Mouse (Mus musculus) kidney, embryonic 16.5 days (tissue): ENCODE measurements at regions not wholly inside any gene's neighbourhood (a gene's known extent, or its start where the extent isn't known, plus 50 kb on each side); places are given as distances from the start of the nearest gene placed in this dataset.

Experiments
- ATAC-seq: fragments of 200-750 bp; cut with Nextera tagmentation; 2 replicates; pipeline ENCODE4 v1.8.0; 2017; ENCODE audit warnings: moderate TSS enrichment; ENCODE audit not compliant: low FRiP score, low TSS enrichment
- H3K27ac ChIP-seq: fragments of 300-500 bp; sonication (generic); 2 replicates; pipeline ENCODE4 v1.5.1; 2014; ENCODE audit warnings: low read length
- H3K27me3 ChIP-seq: fragments of 300-500 bp; sonication (generic); 2 replicates; pipeline ENCODE4 v1.6.1; 2014; ENCODE audit warnings: low read length, control low read depth, mixed read lengths; ENCODE audit not compliant: insufficient read depth
- H3K36me3 ChIP-seq: fragments of 300-500 bp; sonication (generic); 2 replicates; pipeline ENCODE4 v1.6.1; 2014; ENCODE audit warnings: low read length, control low read depth, mixed read lengths; ENCODE audit not compliant: insufficient read depth
- H3K4me1 ChIP-seq: fragments of 300-500 bp; sonication (generic); 2 replicates; pipeline ENCODE4 v1.6.1; 2014; ENCODE audit warnings: low read length, control low read depth, mixed read lengths; ENCODE audit not compliant: insufficient read depth
- H3K4me2 ChIP-seq: fragments of 300-500 bp; sonication (generic); replicated peaks from 2 replicates; pipeline ENCODE4 v1.6.1; 2014; ENCODE audit warnings: low read depth, low read length
- H3K4me3 ChIP-seq: fragments of 300-500 bp; sonication (generic); 2 replicates; pipeline ENCODE4 v1.5.1; 2014; ENCODE audit warnings: mild to moderate bottlenecking, low read length
- H3K9ac ChIP-seq: fragments of 300-500 bp; sonication (generic); replicated peaks from 2 replicates; pipeline ENCODE4 v1.6.1; 2014; ENCODE audit warnings: low read length
- H3K9me3 ChIP-seq: fragments of 300-500 bp; sonication (generic); 2 replicates; pipeline ENCODE4 v1.6.1; 2016; ENCODE audit warnings: low read length, control low read depth
- WGBS: fragments of 180-500 bp; shearing (Covaris S2); extraction: QIAGEN DNeasy Blood & Tissue Kit; methylation state at CpG from one replicate; pipeline ENCODE4 v1.1.7; 2014; 5-methylcytosine and 5-hydroxymethylcytosine counted together

GRCm38 (mm10) chr12:52622398-52622797 lies 76.8 kb upstream of the Akap6 start:
- no peak overlapping the region for H3K4me3 ChIP-seq
- WGBS = 95% methylated on average over 6 of the region's 6 CpGs

GRCm38 (mm10) chr12:52623416-52624108 lies 75.6 kb upstream of the Akap6 start:
- 73% methylated on average over 10 of the region's 10 CpGs for WGBS
- no peak for ATAC-seq
- Histone ChIP-seq H3K27ac (no peak overlapping the region), H3K4me1 (no peaks in the 10 kb centered on the region), H3K4me2 (no peak overlapping the region), H3K9ac (no peak overlapping the region), H3K9me3 (no peaks in the 10 kb centered on the region), H3K4me3 (no peak overlapping the region), H3K36me3 (no peaks in the 10 kb centered on the region), H3K27me3 (no peaks in the 10 kb centered on the region)

More at GRCm38 (mm10) chr12:52622398-52622797, 76.8 kb upstream of the Akap6 start:
- Histone ChIP-seq H3K9ac (no peak overlapping the region), H3K27ac (no peak overlapping the region), H3K36me3 (no peaks in the 10 kb centered on the region), H3K9me3 (no peaks in the 10 kb centered on the region), H3K27me3 (no peaks in the 10 kb centered on the region), H3K4me2 (no peak overlapping the region), H3K4me1 (no peaks in the 10 kb centered on the region)
- no peak for ATAC-seq

DNA sequence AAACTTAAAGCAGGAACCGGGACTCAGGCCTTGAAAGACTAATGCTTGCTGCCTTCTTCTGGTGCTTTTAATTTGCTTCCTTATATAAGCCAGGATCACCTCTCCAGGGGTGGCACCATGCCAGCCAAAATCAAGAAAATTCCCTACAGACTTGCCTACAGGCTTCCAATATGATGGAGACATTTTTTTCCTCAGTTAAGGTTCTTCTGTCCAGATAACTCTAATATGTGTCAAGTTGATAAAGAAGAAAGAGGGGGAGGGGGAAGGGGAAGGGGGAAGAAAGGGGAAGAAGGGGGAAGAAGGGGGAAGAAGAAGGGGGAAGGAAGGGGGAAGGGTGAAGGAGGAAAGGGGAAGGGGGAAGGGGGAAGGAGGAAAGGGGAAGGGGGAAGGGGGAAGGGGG lies 74.3 kb upstream of the Akap6 start:
- no peak overlapping the region for H3K4me2 ChIP-seq
- WGBS = 80% methylated on average over 1 of the region's 1 CpGs
- no peak overlapping the region for H3K4me3 ChIP-seq
- H3K4me1 ChIP-seq = no peaks in the 10 kb centered on the region
- H3K27me3 ChIP-seq = no peaks in the 10 kb centered on the region
- H3K27ac ChIP-seq = no peak overlapping the region
- no peak overlapping the region for H3K9ac ChIP-seq
- H3K36me3 ChIP-seq = no peaks in the 10 kb centered on the region
- no peaks in the 10 kb centered on the region for H3K9me3 ChIP-seq
- no peak for ATAC-seq

- Histone ChIP-seq H3K36me3 (no peaks in the 10 kb centered on the region), H3K4me2 (no peak overlapping the region), H3K9ac (no peak overlapping the region), H3K4me1 (no peaks in the 10 kb centered on the region), H3K27ac (no peak overlapping the region), H3K27me3 (no peaks in the 10 kb centered on the region), H3K9me3 (no peaks in the 10 kb centered on the region), H3K4me3 (no peak overlapping the region)
- 69% methylated on average over 5 of the region's 5 CpGs for WGBS
- ATAC-seq = no peak
These were observed 70.4 kb upstream of the Akap6 start for GRCm38 (mm10) chr12:52628771-52629170.

GRCm38 (mm10) chr12:52635121-52635878 lies 63.9 kb upstream of the Akap6 start:
- 54% methylated on average over 8 of the region's 8 CpGs for WGBS
- no peak overlapping the region for H3K4me3 ChIP-seq
- no peak overlapping the region for H3K9ac ChIP-seq
- no peak overlapping the region for H3K4me2 ChIP-seq
- H3K4me1 ChIP-seq = 0 out of 2 replicates have a peak, but pooled peaks cover 14% of the 10 kb centered on the region
- no peaks in the 10 kb centered on the region for H3K27me3 ChIP-seq
- peak; percentile 54; the same call in 1 of the 2 replicates for ATAC-seq
- no peaks in the 10 kb centered on the region for H3K9me3 ChIP-seq
- peak overlapping the region; percentile 29; the same call in 1 of the 2 replicates for H3K27ac ChIP-seq
- H3K36me3 ChIP-seq = no peaks in the 10 kb centered on the region

- Histone ChIP-seq H3K27me3 (no peaks in the 10 kb centered on the region), H3K9ac (no peak overlapping the region), H3K9me3 (no peaks in the 10 kb centered on the region), H3K36me3 (no peaks in the 10 kb centered on the region), H3K4me2 (no peak overlapping the region), H3K27ac (no peak overlapping the region), H3K4me3 (no peak overlapping the region), H3K4me1 (0 out of 2 replicates have a peak, but pooled peaks cover 14% of the 10 kb centered on the region)
- 67% methylated on average over 6 of the region's 6 CpGs for WGBS
- ATAC-seq = no peak
These were observed 62.8 kb upstream of the Akap6 start for GRCm38 (mm10) chr12:52636186-52636881.

DNA sequence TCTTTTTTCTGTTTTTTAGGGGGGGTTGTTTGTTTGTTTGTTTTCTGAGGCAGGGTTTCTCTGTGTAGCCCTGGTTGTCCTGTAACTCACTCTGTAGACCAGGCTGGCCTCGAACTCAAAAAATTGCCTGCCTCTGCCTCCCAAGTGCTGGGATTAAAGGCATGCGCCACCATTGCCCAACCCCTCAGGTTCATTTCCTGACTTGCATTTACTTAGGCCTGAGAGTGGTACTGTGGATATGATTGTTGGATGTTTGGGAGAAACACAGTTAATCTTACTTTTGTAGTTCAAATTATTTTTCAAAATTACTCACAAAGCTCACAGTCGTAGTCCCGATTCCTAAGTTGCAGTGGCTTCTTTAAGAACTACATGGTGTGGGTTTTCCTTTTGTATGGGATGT lies 62.3 kb upstream of the Akap6 start:
- H3K9ac ChIP-seq = no peak overlapping the region
- no peaks in the 10 kb centered on the region for H3K36me3 ChIP-seq
- WGBS = 95% methylated on average over 4 of the region's 4 CpGs

GRCm38 (mm10) chr12:52637506-52638249 lies 61.5 kb upstream of the Akap6 start:
- H3K9me3 ChIP-seq = no peaks in the 10 kb centered on the region
- H3K4me1 ChIP-seq = 0 out of 2 replicates have a peak, but pooled peaks cover 14% of the 10 kb centered on the region
- peak overlapping the region; percentile 61; the same call in 1 of the 2 replicates for H3K27ac ChIP-seq
- no peak overlapping the region for H3K4me3 ChIP-seq
- no peak overlapping the region for H3K4me2 ChIP-seq
- WGBS = 62% methylated on average over 14 of the region's 14 CpGs
- H3K27me3 ChIP-seq = no peaks in the 10 kb centered on the region
- H3K36me3 ChIP-seq = no peaks in the 10 kb centered on the region
- ATAC-seq = peak; percentile 59
- H3K9ac ChIP-seq = no peak overlapping the region

More for the DNA sequence above, 62.3 kb upstream of the Akap6 start:
- Histone ChIP-seq H3K4me2 (no peak overlapping the region), H3K4me3 (no peak overlapping the region), H3K27me3 (no peaks in the 10 kb centered on the region), H3K27ac (no peak overlapping the region), H3K9me3 (no peaks in the 10 kb centered on the region), H3K4me1 (0 out of 2 replicates have a peak, but pooled peaks cover 14% of the 10 kb centered on the region)
- no peak for ATAC-seq

DNA sequence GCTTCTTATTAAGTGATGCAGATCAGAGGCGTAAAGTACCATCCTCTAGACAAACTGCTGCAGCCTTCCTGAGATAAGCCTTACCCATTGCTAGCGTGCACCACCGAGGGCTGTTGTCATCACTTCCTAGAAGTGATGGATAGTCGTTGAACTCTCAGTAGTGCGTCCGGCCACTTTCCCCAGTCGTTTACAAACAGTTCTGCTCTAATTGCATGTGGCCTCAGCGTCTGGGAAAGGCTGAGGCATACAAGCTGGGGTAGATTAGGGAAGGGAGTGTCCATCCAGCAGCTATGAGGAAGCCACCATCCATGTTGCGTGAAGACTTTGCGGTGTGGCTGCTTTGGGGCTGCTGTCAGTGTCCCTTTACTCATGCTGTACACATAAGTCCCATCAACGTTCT lies 60.7 kb upstream of the Akap6 start:
- ATAC-seq = peak; percentile 69; the same call in 1 of the 2 replicates
- Histone ChIP-seq H3K9me3 (no peaks in the 10 kb centered on the region), H3K4me1 (0 out of 2 replicates have a peak, but pooled peaks cover 14% of the 10 kb centered on the region), H3K4me3 (no peak overlapping the region), H3K4me2 (no peak overlapping the region), H3K36me3 (no peaks in the 10 kb centered on the region), H3K9ac (no peak overlapping the region), H3K27ac (peak overlapping the region; percentile 61), H3K27me3 (no peaks in the 10 kb centered on the region)
- 38% methylated on average over 11 of the region's 11 CpGs for WGBS
